Mouse (Mus musculus): ENCODE results near the gene Rnft2.

Gene Rnft2

GRCm38 (mm10) chr5:118142471-118142870 is 102.4 kb downstream of the Rnft2 start:
- no peak for DNase-seq (ENCODE audit: low read depth, low spot score)

Data from skeletal muscle tissue, adult 2 months (tissue).